In the genomic region with DNA sequence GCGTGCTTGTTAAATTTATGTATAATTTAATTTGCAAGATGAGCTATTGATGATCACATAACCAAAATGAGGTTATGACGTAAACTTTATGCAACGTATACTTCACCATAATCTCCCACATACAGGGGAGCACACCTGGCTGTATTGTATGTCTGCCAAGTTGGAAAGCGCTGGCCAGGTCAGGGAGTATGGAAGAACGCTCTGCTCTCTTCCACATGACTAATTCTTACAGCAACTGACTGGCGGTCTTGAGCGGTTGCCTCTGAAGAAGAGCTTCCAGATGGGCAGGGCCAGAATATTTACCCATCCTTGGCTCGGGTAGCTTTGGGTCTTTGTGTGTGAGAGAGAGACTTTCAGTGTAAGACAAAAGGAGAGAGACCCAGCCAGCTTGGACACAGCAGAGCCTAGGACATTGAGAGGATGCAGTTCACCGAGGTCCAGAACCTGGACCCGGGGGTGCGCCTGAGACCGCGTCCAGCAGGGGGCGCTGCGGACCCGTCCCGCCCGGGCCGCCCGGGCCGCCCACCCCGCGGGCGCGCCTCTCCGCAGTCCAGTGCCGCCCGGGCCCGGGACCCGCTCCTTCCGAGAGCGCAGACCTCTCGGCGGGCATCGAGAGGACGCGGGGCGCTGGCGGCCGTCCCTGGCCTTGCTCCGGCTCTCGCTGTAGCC, we compare ENCODE assay signal across 8 mouse cellular contexts. TPM values are rescaled to one million over a fixed set of nuclear protein-coding genes. Genes with fewer than 3 reads are reported as not detected.
A peak's percentile ranks its signal among the peaks of the same experiment; 100 is the strongest.
DNase-seq lines count a peak whose midpoint lies in the region; ATAC-seq lines count a peak whose summit lies in the region.

A gene (plus strand): TSS at position 543 of the 669 bp plus-strand sequence.

- intact Hi-C loops in left cerebral cortex, postnatal 36 days (cut with DNase I) = loop anchor here (2.0 kb wide), 1 partner anchor 267 kb away; no protein-coding TSS in a partner anchor

- DNase-seq in T-cell, adult 2 months (ENCODE audit: low spot score) = peak; percentile 64
- peak; percentile 81 for DNase-seq in gastrocnemius, postnatal 25 days
- DNase-seq in induced T-regulatory cell, adult 2 months (ENCODE audit: low read depth) = peak; percentile 70
- peak; percentile 60 to 63 for DNase-seq in left cerebral cortex, postnatal 36 days (ENCODE audit: low spot score in 2 of 2)
- DNase-seq in right cerebral cortex, postnatal 36 days (ENCODE audit: low spot score in 2 of 2) = peak; percentile 26 to 32
- peak; percentile 69 to 72 for DNase-seq in urinary bladder, postnatal 36 days (ENCODE audit: low spot score in 2 of 2)

- ATAC-seq in common myeloid progenitor, adult 5-6 weeks (replicated peaks; ENCODE audit: low read depth, poor library complexity, severe bottlenecking) = peak; percentile 55
- peak; percentile 34; the same call in 1 of the 2 replicates for ATAC-seq in megakaryocyte-erythroid progenitor cell, adult 5-6 weeks (replicated peaks; ENCODE audit: low FRiP score, low TSS enrichment, poor library complexity, severe bottlenecking)

RNA-seq across cellular contexts. Expression of the gene that starts here (rescaled TPM):
- 3.0 and 7.0 TPM in 2 replicates for total RNA-seq in common myeloid progenitor, adult 5-6 weeks (2017)
- 1 to 10 TPM; 6.9 to 8.3 TPM for total RNA-seq in gastrocnemius, postnatal 25 days (2021)
- 1 to 10 TPM; 5.5 to 9.3 TPM for total RNA-seq in left cerebral cortex, postnatal 36 days (2021)
- total RNA-seq in megakaryocyte-erythroid progenitor cell, adult 5-6 weeks (2014; fragmentation: Nextera tagmentation) = 0.02 and 5.6 TPM in 2 replicates
- 0.50 TPM in 1 of 2 replicates, not detected in the other for total RNA-seq in megakaryocyte-erythroid progenitor cell, adult 5-6 weeks (2017)

Comparison
In these comparisons a context has a peak if more than half of its experiments do, and no peak if none do; other contexts are left out.
1. Peak in every context shown above with its lines: DNase-seq and ATAC-seq.
2. DNase-seq: peak in every context shown above with its lines; median percentile 81 in gastrocnemius, postnatal 25 days; 70 in urinary bladder, postnatal 36 days; 70 in induced T-regulatory cell, adult 2 months; 64 in T-cell, adult 2 months; 62 in left cerebral cortex, postnatal 36 days; 29 in right cerebral cortex, postnatal 36 days.